Mouse (Mus musculus) gastrocnemius, postnatal 4 days (tissue): ENCODE results near the gene Macrod2. TPM values are rescaled to one million over a fixed set of nuclear protein-coding genes. Genes with fewer than 3 reads are reported as not detected.
"Not testable (repeated sequence)": the region's sequence is repeated elsewhere in the genome, so short reads cannot be mapped to it uniquely, and the experiment has no call there.

ENCODE experiments used
- DNase-seq, 2 experiments: peaks; one replicate each; pipeline ENCODE4 v3.0.0; 2021 to 2022; ENCODE audit warnings: low spot score in 2 of 2, mixed read lengths in 2 of 2
- total RNA-seq, 2 experiments: library from RNA; stranded (reverse); gene quantifications; 2 replicates each; pipeline ENCODE4 v1.2.3; 2021

Macrod2 gene
- total RNA-seq, 2 experiments from 2014 or later: 17.3 to 17.4 TPM

DNA sequence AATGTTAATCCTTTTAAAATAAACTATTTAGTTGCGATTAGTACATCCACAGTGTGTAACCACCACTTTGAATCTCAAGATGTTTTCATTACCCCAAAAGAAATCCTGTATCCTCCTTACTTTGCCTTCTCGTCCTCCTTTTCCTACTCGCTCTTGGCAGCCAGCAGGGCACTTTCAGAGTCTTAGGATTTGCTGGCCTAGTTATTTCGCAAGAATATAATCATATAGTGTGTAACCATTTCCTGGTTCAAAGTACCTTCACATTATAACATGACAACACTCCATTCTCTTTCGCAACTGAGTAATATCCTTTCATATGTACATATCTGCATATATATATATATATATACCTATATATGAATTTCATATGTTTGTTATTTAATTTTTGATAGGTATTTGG lies 298.7 kb downstream of the Macrod2 start:
- DNase-seq: no peak

DNA sequence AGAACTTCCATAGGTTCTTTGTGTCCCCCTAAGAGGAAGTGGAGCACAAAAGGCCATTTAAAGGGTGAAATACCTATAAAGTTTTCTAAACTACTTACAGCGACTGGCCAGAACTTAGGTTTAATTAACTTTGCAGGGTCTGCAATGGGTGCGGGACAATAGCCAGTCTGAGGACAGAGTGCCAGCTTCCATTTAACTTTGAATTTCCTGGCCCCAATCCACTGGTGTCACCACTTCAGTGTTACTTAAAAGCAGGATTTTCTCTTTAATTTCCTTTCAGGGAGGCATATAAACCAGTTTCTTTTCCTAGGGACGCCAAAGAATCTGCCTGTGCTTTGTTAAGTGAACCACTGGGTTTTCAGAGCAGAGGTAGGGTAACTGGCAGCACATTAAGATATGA lies 303.5 kb downstream of the Macrod2 start:
- no peak for DNase-seq

DNA sequence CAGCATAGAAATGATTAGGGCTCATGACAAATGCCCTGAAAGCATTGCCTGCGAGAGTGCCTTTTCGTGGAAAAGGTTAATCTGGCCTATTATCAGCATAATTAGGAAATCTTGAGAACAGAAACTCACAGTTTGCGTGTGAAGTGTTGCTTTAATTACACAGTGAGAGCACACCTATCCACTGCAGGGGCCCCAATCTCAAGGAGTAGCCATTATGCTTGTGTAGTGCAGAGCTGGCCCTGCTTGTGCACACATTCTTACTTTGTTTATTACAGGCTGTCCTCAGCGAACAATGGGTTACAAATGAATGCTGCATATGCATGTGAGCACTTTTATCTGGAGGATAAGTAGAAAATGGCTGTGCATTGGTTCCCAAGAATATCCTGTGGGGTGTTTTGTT lies 308.3 kb downstream of the Macrod2 start:
- DNase-seq: no peak

DNA sequence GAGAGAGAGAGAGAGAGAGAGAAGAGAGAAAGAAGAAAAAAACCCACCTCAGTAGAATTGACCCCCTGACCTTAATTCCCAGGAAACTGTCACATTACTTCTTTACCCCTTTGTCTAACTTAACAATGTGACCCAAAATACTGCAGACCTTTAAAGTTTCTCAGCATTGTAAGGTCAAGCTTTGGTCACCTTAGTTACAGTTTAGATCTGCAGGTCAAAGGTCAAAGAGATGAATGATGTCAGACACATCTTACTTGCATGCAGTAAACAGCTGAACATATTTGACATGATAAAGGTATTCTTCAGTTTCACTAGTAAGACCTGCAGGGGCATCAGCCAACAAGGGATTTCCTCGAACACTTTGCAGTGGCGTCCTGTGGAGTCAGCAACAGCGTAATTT lies 309.0 kb downstream of the Macrod2 start:
- no peak for DNase-seq

DNA sequence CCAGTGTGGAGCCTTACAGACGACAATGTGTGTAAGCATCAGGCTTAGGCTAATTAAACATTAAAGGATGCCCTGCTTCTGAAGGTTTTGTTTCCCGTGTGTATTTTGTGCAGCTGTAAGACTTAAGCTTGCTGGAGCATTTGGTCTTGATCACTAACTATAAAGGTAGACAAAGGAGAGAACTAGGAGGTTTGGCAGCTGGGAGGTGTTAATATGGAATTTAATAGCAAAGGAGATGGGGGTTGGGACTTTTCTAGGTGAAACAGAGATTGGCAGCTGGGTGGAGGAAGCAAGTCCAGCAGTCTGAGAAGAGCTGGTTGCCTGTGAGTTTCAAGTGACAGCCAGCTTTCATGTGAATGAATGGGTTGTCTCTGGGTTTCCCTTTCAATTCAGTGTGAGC lies 310.2 kb downstream of the Macrod2 start:
- DNase-seq: no peak

DNA sequence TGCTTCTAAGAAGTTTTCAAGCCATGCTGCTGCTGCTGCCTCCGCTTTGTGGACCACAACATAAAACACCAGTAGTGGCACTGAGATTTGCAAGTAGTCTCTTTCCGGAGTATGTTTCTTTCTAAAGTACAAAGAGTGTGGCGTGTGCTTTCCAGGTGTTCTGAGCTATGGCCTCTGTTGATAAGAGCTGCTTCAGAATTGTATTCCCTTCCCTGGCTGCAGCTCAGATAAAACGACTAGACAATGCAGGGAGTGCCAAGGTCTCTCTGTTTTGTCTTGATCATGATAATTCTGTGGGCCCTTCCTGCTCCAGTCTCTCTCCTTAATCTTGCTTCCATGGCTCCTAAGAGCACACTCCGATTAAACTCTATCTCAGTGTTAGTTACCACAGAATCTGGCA lies 312.4 kb downstream of the Macrod2 start:
- no peak for DNase-seq

DNA sequence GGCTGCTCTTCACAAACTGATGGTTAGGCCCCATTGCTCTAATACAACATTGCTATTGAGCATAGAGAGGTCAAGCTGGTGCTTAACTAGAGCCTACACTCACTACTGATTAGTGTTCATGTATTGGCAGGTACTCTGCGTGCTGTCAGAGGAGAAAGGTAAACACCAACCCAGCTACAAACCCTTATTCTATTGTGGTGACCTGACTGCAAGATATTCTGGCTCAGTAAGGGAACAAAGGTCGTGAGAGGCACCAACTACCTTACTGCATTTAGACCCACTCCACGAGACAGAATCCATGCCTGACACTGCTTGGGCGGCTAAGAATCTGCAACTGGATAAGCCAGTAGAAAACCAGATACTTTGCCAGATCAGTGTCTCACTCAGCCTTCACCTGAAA lies 320.7 kb downstream of the Macrod2 start:
- DNase-seq: no peak

DNA sequence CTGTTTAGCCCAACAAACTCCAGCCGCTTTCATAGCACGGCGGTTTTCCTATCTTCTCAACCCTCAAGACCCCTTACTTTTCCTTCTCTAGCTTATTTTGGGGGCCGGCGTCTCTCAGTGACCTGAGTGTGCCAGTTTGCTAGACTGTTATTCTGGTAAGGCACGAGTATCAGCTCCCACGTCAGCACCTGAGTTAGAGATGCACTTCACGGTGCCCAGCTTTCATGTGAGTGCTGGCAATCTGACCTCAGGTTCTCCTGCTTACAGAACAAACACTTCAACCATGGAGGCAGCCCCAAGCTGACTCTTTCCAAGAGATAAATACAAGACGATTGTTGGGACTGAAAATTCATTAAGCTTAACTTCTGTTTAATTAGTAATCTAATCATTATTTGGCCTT lies 322.3 kb downstream of the Macrod2 start:
- DNase-seq: no peak

DNA sequence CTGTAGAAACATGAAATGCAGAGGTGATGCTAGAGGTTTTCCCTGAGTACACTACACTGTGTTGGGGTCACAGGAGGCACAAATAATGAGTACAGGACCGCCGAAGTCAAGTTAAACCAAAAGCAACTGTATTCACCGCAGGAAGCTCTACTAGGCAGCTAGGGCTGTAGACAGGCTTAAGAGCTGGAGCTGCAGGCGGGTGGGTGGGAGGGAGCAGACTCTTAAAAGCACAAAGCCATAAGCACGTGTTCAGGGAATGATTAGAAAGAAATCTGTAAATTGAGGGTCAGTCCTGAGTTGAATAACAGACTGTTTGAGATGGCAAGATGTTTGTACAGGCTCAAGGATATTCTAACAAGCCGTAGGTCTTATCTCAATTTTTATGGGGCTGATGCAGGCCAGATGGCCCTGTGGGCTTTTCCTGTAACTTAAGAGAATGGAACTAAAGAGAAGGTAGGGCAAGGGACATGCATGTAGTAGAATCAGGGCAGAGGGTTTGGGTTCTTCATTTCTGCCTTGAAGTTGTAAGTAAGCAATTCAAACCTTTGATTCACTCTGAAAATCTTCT lies 337.6 kb downstream of the Macrod2 start:
- DNase-seq: no peak

DNA sequence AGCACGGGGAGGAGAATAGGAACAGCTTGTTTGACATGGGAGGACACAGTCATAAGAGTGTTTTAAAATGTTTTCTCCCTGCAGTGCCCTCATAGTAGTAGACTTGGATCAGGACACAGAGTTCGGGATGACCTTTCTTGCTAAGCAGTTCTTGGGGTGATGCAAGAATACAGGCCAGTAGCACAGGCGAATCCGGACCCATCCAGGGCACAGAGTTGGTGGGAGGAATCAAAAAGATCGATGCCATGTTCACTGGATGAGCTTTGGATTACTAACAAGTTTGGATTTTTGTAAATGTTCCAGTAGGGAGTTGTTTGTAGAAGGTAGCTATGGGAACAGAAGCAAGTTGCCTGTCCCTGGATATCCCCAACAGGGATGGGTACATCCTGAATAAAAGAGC lies 345.4 kb downstream of the Macrod2 start:
- DNase-seq: no peak

DNA sequence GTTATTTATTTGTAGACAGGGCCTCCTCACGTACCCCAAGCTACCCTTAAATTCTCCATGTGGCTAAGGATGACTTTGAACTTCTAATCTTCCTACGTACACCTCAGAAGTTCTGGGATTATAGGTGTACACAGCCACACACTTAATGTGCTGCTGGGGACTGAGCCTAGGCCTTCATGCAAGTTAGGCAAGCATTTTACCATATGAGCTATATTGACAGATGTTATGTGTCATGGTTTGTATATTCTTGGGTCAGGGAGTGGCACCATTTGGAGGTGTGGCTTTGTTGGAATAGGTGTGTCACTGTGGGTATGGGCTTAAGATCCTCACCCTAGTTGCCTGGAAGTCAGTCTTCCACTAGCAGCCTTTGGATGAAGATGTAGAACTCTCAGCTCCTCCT lies 347.8 kb downstream of the Macrod2 start:
- DNase-seq: not testable (repeated sequence)

DNA sequence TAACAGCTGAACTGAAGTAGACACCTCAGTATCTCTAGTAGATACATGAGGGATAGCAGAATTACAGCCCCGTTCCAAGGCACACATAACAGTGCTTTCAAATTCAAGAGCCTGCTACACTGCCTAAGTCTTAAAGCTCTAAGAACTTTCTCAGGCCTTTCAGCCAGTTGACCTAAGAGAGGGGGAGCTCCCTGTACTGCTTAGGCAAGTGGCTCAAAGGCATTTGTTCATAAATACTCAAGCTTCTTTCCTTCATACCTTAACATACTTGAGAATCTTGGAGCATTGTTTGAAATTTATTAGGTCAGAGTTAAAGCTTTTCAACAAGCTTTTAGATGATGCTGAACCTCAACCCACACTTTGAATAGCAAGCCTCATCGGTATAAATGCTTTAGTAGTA lies 363.8 kb downstream of the Macrod2 start:
- no peak for DNase-seq

DNA sequence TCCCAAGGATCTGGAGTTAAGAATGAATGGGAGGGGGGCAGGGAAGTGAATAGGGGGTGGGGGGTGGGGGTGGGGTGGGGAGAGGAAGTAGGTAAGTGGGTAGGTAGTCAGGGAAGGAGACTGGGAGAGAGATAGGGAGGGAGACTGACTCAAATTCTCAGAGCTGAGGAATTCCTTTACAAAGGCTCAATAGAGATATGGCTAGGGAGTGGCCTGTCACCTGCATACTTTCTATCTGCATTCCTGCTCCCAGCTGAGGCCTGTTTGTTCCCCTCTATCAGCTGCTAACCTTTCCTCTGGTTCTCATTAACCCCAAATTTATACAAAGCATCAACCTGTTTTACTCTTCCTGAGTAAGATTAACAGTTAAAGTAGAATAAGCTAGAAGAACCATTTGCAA lies 364.6 kb downstream of the Macrod2 start:
- no peak for DNase-seq

DNA sequence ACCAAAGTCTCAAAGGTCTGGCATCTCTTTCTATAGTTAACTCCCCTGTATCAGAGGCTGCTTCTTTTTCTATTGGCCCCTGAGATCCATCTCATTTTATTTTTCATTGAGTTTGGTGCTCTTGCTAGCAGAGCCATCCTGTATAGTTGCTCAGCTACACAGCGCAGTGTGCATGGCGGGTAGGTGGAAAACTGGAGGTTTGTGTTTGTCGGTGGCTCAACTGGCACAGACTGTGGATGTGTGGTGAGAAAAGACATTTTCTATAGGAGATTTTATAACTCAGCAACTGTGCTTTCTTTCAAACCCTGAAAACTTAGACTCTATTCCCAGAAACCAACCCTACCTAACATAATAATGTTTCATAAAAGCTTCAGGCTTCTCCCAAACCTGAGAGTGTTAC lies 365.0 kb downstream of the Macrod2 start:
- DNase-seq: no peak

DNA sequence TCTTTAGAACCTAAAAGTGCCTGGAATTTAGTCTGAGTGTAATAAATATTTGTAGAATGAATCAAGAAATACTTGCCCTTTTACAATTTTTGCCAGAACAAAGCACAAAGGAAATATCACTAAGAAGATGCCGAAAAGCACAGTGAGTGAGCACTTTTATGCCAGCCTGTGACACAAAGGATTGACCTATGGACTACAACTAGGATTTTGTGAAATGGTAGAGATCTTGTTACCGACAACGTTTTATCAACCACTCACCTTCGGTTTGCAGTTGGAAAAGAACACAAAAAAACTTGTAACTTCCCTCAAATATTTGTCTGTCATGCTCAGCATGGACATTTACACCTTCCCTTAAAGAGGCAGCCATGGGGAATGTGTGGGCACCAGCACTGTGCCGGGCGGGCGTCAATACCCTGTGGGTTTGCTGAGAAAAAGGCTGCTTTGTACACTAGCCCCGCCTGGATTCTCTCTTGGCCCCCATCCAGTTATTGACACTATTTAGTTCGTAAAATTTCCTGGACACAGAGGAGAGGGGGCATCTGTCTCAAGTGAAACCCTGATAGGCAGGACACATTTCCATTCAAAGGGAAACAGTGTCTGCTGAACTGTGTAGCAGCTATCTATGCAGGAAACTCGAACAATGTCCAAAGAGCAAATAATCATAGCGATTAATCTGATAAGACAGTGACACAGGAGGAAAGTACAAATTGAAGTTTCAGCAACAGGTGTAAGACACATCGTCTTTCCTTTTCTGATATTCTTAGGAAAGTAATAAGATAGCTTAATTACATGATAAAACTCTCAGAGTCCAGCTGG lies 368.2 kb downstream of the Macrod2 start:
- DNase-seq: no peak

DNA sequence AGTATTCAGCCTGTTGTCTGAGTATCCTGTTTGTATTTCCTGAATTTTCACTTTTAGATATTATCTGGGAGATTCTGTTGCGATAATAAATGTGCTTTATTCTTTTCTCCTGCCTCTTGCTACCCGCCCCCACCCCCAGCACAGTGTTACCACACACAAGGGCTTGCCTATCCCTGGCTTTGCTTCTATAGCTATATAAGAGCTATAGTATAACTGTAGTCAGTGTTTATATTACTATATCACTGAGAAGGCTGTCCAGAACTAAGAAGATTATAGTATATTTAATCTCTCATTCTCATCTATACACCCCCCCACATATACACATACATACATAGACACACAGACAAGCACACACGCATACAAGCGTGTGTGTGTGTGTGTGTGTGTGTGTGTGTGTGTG lies 374.4 kb downstream of the Macrod2 start:
- no peak for DNase-seq

DNA sequence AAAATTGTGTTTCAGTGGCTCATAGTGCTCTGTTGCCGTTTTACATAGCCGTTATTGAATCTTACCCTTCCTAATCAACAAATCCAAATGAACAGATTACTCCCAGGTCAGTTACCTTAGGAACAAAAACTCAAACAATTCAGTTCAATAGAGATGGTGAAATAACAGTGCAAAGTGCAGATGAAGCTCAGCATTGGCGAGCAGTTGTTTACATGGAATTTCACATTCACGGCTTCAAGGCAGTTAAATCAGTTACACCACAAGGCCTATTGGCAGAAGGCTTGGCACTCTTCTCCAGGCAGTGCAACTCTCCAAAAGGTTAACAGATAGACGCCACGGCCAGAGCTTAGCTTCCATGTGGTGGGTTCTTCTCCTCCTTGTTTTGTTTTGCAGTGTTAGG lies 377.7 kb downstream of the Macrod2 start:
- DNase-seq: no peak

DNA sequence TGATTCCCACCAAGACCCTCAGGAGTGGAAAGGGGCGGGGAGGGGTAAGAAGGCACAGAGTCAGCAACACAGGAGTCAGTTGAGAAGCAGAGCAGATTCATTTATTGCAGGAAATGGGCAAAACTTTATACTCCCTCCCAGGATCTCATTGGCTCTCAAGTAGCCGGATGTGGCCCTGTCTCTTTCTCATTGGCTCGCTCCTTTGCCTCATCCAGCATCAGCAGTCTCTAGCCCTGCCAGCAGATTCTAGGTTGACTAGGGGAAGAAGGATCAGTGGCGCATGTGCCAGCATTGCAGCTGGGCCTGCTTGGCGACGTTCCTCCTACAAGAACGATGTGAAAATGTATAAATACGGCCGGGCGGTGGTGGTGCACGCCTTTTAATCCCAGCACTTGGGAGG lies 378.3 kb downstream of the Macrod2 start:
- no peak for DNase-seq

DNA sequence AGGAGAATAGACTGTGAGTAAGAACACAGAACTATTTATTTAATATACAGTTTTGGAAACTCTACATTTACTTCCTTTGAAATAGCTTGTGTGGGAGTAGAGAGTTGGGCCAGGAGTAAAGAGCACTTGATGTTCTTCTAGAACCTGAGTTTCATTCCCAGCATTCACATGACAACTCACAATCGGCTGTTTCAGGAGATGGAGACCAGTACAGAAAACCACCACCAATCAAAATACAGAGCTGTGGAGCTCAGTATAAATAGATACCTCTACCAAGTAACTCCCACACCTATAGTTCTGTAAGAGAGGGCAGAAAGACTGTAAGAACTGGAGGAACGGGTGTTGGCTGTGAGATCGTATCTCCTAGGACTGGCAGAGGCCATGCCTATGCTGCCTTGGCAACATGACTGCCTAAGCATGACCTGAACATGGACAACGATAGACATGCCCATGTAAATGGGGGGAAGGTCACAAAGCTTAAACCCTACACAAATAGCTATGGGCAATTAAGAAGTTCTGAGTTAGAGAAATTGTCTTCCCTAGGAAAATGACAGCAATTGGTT lies 379.8 kb downstream of the Macrod2 start:
- no peak for DNase-seq

DNA sequence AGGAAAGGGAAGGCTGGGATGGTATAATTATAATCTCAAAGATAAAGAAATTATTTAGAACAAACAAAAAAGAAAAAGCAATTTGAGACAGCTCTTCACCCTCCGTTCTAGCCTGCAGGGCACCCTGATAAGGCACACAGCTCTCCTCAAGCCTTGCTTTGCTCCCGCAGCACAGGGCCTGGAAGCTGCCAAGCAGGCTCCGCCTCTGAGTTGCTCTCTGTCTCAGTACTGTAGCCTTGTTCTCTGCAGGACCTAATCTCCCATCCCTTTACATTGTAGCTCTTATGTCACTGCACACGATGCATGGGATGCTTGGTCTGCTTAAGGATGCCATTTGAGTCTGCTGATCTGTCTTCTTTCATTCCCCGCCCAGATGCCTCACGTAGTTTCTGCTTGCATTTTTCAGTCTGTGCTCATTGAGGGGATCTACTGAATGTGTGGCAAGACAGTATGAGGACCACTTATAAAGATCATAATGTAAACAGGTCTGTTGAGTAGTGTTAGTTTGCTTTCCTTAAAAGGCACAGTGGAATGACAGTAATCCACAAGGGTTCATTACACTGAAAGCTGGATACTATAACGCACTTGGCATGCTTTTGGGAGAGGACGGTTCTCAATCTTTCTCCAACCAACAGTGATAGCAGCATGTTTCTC lies 380.5 kb downstream of the Macrod2 start:
- no peak for DNase-seq

DNA sequence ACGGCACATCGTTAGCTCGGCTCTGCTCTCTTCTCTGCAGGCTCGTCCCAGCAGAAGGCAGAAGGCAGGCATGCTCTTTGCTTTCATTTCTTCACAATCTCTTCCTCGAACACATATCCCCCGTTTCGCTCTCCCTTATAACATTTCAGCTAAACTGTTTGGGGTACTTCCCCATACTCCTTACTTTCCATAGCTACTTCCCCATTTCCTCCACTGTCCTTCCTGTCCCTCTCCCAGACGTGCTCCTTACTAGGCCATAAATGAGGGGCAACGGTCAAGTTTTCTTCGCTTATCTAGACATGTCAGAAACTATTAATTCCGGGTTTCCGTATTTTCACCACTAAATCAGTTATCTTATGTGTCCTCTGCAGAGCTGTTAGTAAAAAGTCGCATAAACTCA lies 383.1 kb downstream of the Macrod2 start:
- no peak for DNase-seq

DNA sequence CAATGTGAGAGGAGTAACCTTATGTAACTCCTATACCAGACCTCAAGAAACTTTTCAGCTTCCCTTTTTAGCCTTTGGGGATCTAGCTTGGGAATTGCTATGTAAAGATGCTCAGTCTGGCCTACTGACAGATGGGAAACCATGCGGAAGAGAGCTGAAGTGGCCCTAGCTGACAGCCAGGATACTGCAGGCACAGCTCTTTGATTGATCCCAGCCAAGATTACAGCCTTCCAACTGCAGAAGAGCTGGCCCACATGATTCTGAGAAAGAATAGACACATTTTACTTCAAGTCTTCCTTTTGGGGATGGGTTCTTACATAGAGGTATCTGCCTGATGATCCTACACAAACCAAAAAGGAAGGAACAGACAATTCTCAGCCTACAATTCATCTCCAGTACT lies 387.9 kb downstream of the Macrod2 start:
- no peak for DNase-seq
